Mouse (Mus musculus): ENCODE measurements around the gene Slc16a13.

Slc16a13 gene

GRCm38 (mm10) chr11:70220731-70221602 is at the start of gene Slc16a13:
Gene Slc16a13 (minus strand): TSS chr11:70221064.
- peak; percentile 99 for DNase-seq

- DNase-seq: no peak
These were observed 45.5 kb upstream of the Slc16a13 start for GRCm38 (mm10) chr11:70266405-70266804.

- no peak for DNase-seq
These were observed 45.0 kb upstream of the Slc16a13 start for GRCm38 (mm10) chr11:70265819-70266218.

- no peak for DNase-seq
These were observed 44.4 kb upstream of the Slc16a13 start for GRCm38 (mm10) chr11:70265252-70265651.

- no peak for DNase-seq
These were observed 38.2 kb upstream of the Slc16a13 start for GRCm38 (mm10) chr11:70259035-70259434.

GRCm38 (mm10) chr11:70254931-70255531 is 34.2 kb upstream of the Slc16a13 start, which contains the start of gene Alox12:
Gene Alox12 (minus strand): TSS chr11:70255353.
- no peak for DNase-seq

GRCm38 (mm10) chr11:70254337-70254736 is 33.5 kb upstream of the Slc16a13 start:
- DNase-seq: no peak

- no peak for DNase-seq
These were observed 31.0 kb upstream of the Slc16a13 start for GRCm38 (mm10) chr11:70251853-70252252.

- no peak for DNase-seq
These were observed 29.3 kb upstream of the Slc16a13 start for GRCm38 (mm10) chr11:70250150-70250549.

- peak; percentile 79 for DNase-seq
These were observed 26.4 kb upstream of the Slc16a13 start for GRCm38 (mm10) chr11:70247136-70247845.

GRCm38 (mm10) chr11:70242591-70242990 is 21.7 kb upstream of the Slc16a13 start:
- DNase-seq: peak; percentile 34

GRCm38 (mm10) chr11:70239541-70240279 is 18.8 kb upstream of the Slc16a13 start, which contains the start of the genes Gm21988 and Rnasek:
Gene Gm21988 (minus strand): TSS chr11:70239830.
Gene Rnasek (minus strand): TSS chr11:70239842.
- peak; percentile 93 for DNase-seq

GRCm38 (mm10) chr11:70238591-70239440 is 18.0 kb upstream of the Slc16a13 start:
- peak; percentile 58 for DNase-seq

- DNase-seq: peak; percentile 97
These were observed 16.7 kb upstream of the Slc16a13 start, which contains the start of gene 0610010K14Rik for GRCm38 (mm10) chr11:70237457-70238167. Gene 0610010K14Rik (minus strand): TSS chr11:70237914.

- peak; percentile 44 for DNase-seq
These were observed 15.9 kb upstream of the Slc16a13 start for GRCm38 (mm10) chr11:70236717-70237116.

GRCm38 (mm10) chr11:70235254-70235900 is 14.5 kb upstream of the Slc16a13 start:
- DNase-seq: peak; percentile 51

GRCm38 (mm10) chr11:70234497-70234896 is 13.6 kb upstream of the Slc16a13 start:
- DNase-seq: peak; percentile 31

GRCm38 (mm10) chr11:70234037-70234436 is 13.2 kb upstream of the Slc16a13 start:
- DNase-seq: peak; percentile 53

- peak; percentile 72 for DNase-seq
These were observed 12.2 kb upstream of the Slc16a13 start for GRCm38 (mm10) chr11:70233016-70233415.

- peak; percentile 82 for DNase-seq
These were observed 11.7 kb upstream of the Slc16a13 start for GRCm38 (mm10) chr11:70232546-70232945.

All from cerebellum, adult 9-10 months (tissue).